Mouse (Mus musculus) MEL (cell line): ENCODE measurements around the gene Exoc4. TPM values are rescaled to one million over a fixed set of nuclear protein-coding genes. Genes with fewer than 3 reads are reported as not detected.

Experiments used
- DNase-seq: peaks from one replicate; pipeline ENCODE4 v3.0.0; 2011; ENCODE audit warnings: low read depth, low spot score
- H3K27ac ChIP-seq: 2 replicates; pipeline ENCODE4 v1.5.1; 2012; ENCODE audit warnings: low read depth, mild to moderate bottlenecking, control low read depth, low read length, moderate library complexity; ENCODE audit not compliant: control insufficient read depth
- H3K27me3 ChIP-seq, 2 experiments: fragments of 150-350 bp in 1 of 2; sonication (generic) in 1 of 2; 2 replicates each; pipeline ENCODE4 v1.6.1; 2012; ENCODE audit warnings: low read length in 2 of 2, mild to moderate bottlenecking in 2 of 2, improper control_type of control experiment in 1 of 2, moderate library complexity in 1 of 2; ENCODE audit not compliant: insufficient read depth in 2 of 2, control insufficient read depth in 1 of 2
- H3K36me3 ChIP-seq, 2 experiments: 2 replicates each; pipeline ENCODE4 v1.6.1; 2012 to 2014; ENCODE audit warnings: low read length in 2 of 2, improper control_type of control experiment in 1 of 2, inconsistent platforms in 1 of 2, mild to moderate bottlenecking in 1 of 2; ENCODE audit not compliant: insufficient read depth in 2 of 2, control insufficient read depth in 1 of 2
- H3K4me1 ChIP-seq, 2 experiments: fragments of 150-350 bp in 1 of 2; sonication (generic) in 1 of 2; 2 replicates each; pipeline ENCODE4 v1.6.1; 2012; ENCODE audit warnings: low read length in 2 of 2, improper control_type of control experiment in 1 of 2, mild to moderate bottlenecking in 1 of 2; ENCODE audit not compliant: insufficient read depth in 2 of 2, control insufficient read depth in 1 of 2
- H3K4me3 ChIP-seq, 2 experiments: fragments of 150-350 bp in 1 of 2; sonication (generic) in 1 of 2; 2 replicates each; pipeline ENCODE4 v1.5.1; 2012; ENCODE audit warnings: low read depth in 2 of 2, low read length in 2 of 2, mild to moderate bottlenecking in 2 of 2, moderate library complexity in 2 of 2, control low read depth in 1 of 2, improper control_type of control experiment in 1 of 2; ENCODE audit not compliant: control insufficient read depth in 1 of 2, insufficient read depth in 1 of 2
- H3K79me2 ChIP-seq: 2 replicates; pipeline ENCODE4 v1.6.1; 2012; ENCODE audit warnings: mild to moderate bottlenecking, low read length, moderate library complexity; ENCODE audit not compliant: control insufficient read depth, poor library complexity, insufficient read depth
- H3K9ac ChIP-seq: 2 replicates; pipeline ENCODE4 v1.6.1; 2012; ENCODE audit warnings: low read depth, mild to moderate bottlenecking, control low read depth, low read length, moderate library complexity; ENCODE audit not compliant: control insufficient read depth, poor library complexity, severe bottlenecking
- H3K9me3 ChIP-seq: fragments of 150-350 bp; sonication (generic); replicated peaks from 2 replicates; pipeline ENCODE4 v1.6.1; 2012; ENCODE audit warnings: mild to moderate bottlenecking, low read length, improper control_type of control experiment, moderate library complexity; ENCODE audit not compliant: insufficient read depth
- BHLHE40 ChIP-seq: IDR thresholded peaks from 2 replicates; pipeline ENCODE4 v1.6.1; 2012; ENCODE audit warnings: low read depth, mild to moderate bottlenecking, inconsistent platforms, low read length, improper control_type of control experiment, borderline replicate concordance
- CHD2 ChIP-seq: IDR thresholded peaks from 2 replicates; pipeline ENCODE4 v1.6.1; 2011; ENCODE audit warnings: low read length, improper control_type of control experiment
- EP300 ChIP-seq, 2 experiments: IDR thresholded peaks; 2 replicates each; pipeline ENCODE4 v1.6.1; 2011; ENCODE audit warnings: improper control_type of control experiment in 2 of 2, low read length in 2 of 2, low read depth in 1 of 2, mild to moderate bottlenecking in 1 of 2
- ETS1 ChIP-seq: IDR thresholded peaks from 2 replicates; pipeline ENCODE4 v1.6.1; 2012; ENCODE audit warnings: low read depth, mild to moderate bottlenecking, inconsistent platforms, low read length, improper control_type of control experiment, moderate library complexity
- GATA1 ChIP-seq: IDR thresholded peaks from 2 replicates; pipeline ENCODE4 v1.6.1; 2011; ENCODE audit warnings: low read depth, low read length, improper control_type of control experiment
- JUND ChIP-seq: IDR thresholded peaks from 2 replicates; pipeline ENCODE4 v1.6.1; 2011; ENCODE audit warnings: low read depth, mild to moderate bottlenecking, improper control_type of control experiment, low read length
- KAT2A ChIP-seq: conservative IDR thresholded peaks from 2 replicates; pipeline ENCODE4 v1.6.1; 2012; ENCODE audit warnings: low read depth, low read length, improper control_type of control experiment, inconsistent platforms
- MEF2A ChIP-seq: IDR thresholded peaks from 2 replicates; pipeline ENCODE4 v1.6.1; 2014; ENCODE audit warnings: low read depth, mild to moderate bottlenecking, inconsistent platforms, low read length, improper control_type of control experiment; ENCODE audit not compliant: poor library complexity, insufficient replicate concordance, severe bottlenecking; ENCODE audit errors: extremely low read depth
- MXI1 ChIP-seq: IDR thresholded peaks from 2 replicates; pipeline ENCODE4 v1.6.1; 2011; ENCODE audit warnings: mild to moderate bottlenecking, low read depth, low read length, improper control_type of control experiment
- MYB ChIP-seq: IDR thresholded peaks from 2 replicates; pipeline ENCODE4 v1.6.1; 2011; ENCODE audit warnings: mild to moderate bottlenecking, low read depth, low read length, improper control_type of control experiment
- MYC ChIP-seq: IDR thresholded peaks from 2 replicates; pipeline ENCODE4 v1.6.1; 2011; ENCODE audit warnings: low read depth, mild to moderate bottlenecking, low read length, improper control_type of control experiment, moderate library complexity
- NELFE ChIP-seq: IDR thresholded peaks from 2 replicates; pipeline ENCODE4 v1.6.1; 2011; ENCODE audit warnings: low read depth, low read length, improper control_type of control experiment
- NRF1 ChIP-seq: IDR thresholded peaks from 2 replicates; pipeline ENCODE4 v1.6.1; 2014; ENCODE audit warnings: low read depth, mild to moderate bottlenecking, inconsistent platforms, low read length, improper control_type of control experiment, moderate library complexity; ENCODE audit not compliant: poor library complexity, insufficient read depth, severe bottlenecking
- POLR2A ChIP-seq, 2 experiments: IDR thresholded peaks; 2 replicates each; pipeline ENCODE4 v1.6.1; 2011 to 2012; ENCODE audit warnings: low read length in 2 of 2, mild to moderate bottlenecking in 2 of 2, control low read depth in 1 of 2, improper control_type of control experiment in 1 of 2, low read depth in 1 of 2, moderate library complexity in 1 of 2; ENCODE audit not compliant: control insufficient read depth in 1 of 2, insufficient read depth in 1 of 2, poor library complexity in 1 of 2
- POLR2AphosphoS5 ChIP-seq: IDR thresholded peaks from 2 replicates; pipeline ENCODE4 v1.6.1; 2012; ENCODE audit warnings: low read depth, borderline replicate concordance, mild to moderate bottlenecking, inconsistent platforms, low read length, moderate library complexity, mixed read lengths
- RCOR1 ChIP-seq: IDR thresholded peaks from 2 replicates; pipeline ENCODE4 v1.6.1; 2012; ENCODE audit warnings: low read depth, mild to moderate bottlenecking, inconsistent platforms, low read length, improper control_type of control experiment
- SIN3A ChIP-seq: IDR thresholded peaks from 2 replicates; pipeline ENCODE4 v1.6.1; 2012; ENCODE audit warnings: low read length, improper control_type of control experiment, inconsistent platforms
- SMC3 ChIP-seq: IDR thresholded peaks from 2 replicates; pipeline ENCODE4 v1.6.1; 2011; ENCODE audit warnings: low read depth, low read length, improper control_type of control experiment
- TAL1 ChIP-seq: IDR thresholded peaks from 2 replicates; pipeline ENCODE4 v1.6.1; 2012; ENCODE audit warnings: mild to moderate bottlenecking, inconsistent platforms, low read length, moderate library complexity, mixed read lengths
- ZKSCAN1 ChIP-seq: IDR thresholded peaks from 2 replicates; pipeline ENCODE4 v1.6.1; 2012; ENCODE audit warnings: low read depth, mild to moderate bottlenecking, inconsistent platforms, low read length, improper control_type of control experiment, moderate library complexity
- ZMIZ1 ChIP-seq: IDR thresholded peaks from 2 replicates; pipeline ENCODE4 v1.6.1; 2012; ENCODE audit warnings: low read depth, mild to moderate bottlenecking, inconsistent platforms, low read length, improper control_type of control experiment, moderate library complexity
- ZNF384 ChIP-seq: IDR thresholded peaks from 2 replicates; pipeline ENCODE4 v1.6.1; 2012; ENCODE audit warnings: low read depth, mild to moderate bottlenecking, inconsistent platforms, low read length, improper control_type of control experiment
- polyA plus RNA-seq, 2 experiments: library from polyadenylated mRNA; stranded (reverse) in 1 of 2; unstranded in 1 of 2; fragments of >175 nt in 1 of 2; fragments of >200 nt in 1 of 2; gene quantifications; 2 replicates each; pipeline versions ENCODE4 v1.2.1 to v1.2.4; 2012; ENCODE audit warnings: low replicate concordance in 2 of 2, low read depth in 1 of 2; ENCODE audit not compliant: insufficient read length in 2 of 2, insufficient read depth in 1 of 2, missing spikeins in 1 of 2
- total RNA-seq: library from RNA; depleted of rRNA; stranded (reverse); fragments of 300-350 nt; gene quantifications from 2 replicates; pipeline ENCODE4 v1.2.3, GENCODE M21; 2012

The Exoc4 gene
- total and polyA plus RNA-seq, 3 experiments = 16.4 to 22.6 TPM; not detected in 1

DNA sequence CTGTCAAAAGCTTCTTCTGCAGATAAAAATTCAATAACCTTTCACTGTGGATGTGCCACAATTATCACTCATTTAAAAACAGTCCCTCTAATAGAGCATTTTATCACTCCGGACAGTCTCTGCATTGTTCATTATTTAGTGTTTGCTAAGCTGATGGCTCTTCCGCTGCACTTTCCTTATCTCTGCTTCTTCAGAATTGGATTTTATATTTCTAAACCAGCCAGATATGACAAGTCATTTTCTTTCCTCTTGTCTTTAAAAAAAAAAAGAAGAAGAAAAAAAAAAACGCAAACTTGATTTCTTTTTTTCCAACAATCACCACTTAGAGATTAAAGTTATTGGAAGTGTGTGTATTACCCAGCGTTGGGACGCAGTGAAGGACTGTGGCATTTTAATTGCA, 624.1 kb downstream of the Exoc4 start:
- no peak overlapping the region for H3K4me3 ChIP-seq
- H3K27me3 ChIP-seq = no peaks in the 10 kb centered on the region
- peak; percentile 28 for DNase-seq
- H3K9ac ChIP-seq = no peak overlapping the region
- no peak overlapping the region for H3K27ac ChIP-seq
- peak; percentile 31 to 50; a peak in 2 of 4 replicates for TF ChIP-seq EP300 (IDR thresholded peaks at IDR 0.05; ENCODE audit: low read depth in 1 of 2, low read length in 2 of 2)
- no peak for TF ChIP-seq NELFE
- peak; percentile 69 for TF ChIP-seq RCOR1
- TF ChIP-seq ZKSCAN1 = no peak
- TF ChIP-seq CHD2 = no peak
- TF ChIP-seq POLR2AphosphoS5 = no peak
- TF ChIP-seq ETS1 = no peak
- peak; percentile 89 for TF ChIP-seq ZNF384
- TF ChIP-seq GATA1 = peak; percentile 75; the same call in 1 of the 2 replicates
- TF ChIP-seq JUND = no peak
- TF ChIP-seq BHLHE40 = no peak
- no peak for TF ChIP-seq ZMIZ1
- TF ChIP-seq TAL1 = no peak
- no peak for TF ChIP-seq MYC
- TF ChIP-seq MYB = no peak
- TF ChIP-seq MXI1 = no peak
- TF ChIP-seq SIN3A = no peak
- TF ChIP-seq SMC3 = no peak
- TF ChIP-seq POLR2A (IDR thresholded peaks at IDR 0.05; ENCODE audit: control insufficient read depth in 1 of 2, insufficient read depth in 1 of 2, low read depth in 1 of 2, low read length in 2 of 2, poor library complexity in 1 of 2) = no peak
- TF ChIP-seq MEF2A = no peak
- no peak for TF ChIP-seq NRF1
- TF ChIP-seq KAT2A = no peak
- H3K4me1 ChIP-seq = peaks cover 2 to 4% of the 10 kb centered on the region in 2 experiments; a peak in 1 of 4 replicates
- no peaks in the 10 kb centered on the region for H3K79me2 ChIP-seq
- H3K9me3 ChIP-seq = no peaks in the 10 kb centered on the region
- peaks cover 0 to 21% of the 10 kb centered on the region in 2 experiments; a peak in 2 of 4 replicates for H3K36me3 ChIP-seq
